In the genomic region with DNA sequence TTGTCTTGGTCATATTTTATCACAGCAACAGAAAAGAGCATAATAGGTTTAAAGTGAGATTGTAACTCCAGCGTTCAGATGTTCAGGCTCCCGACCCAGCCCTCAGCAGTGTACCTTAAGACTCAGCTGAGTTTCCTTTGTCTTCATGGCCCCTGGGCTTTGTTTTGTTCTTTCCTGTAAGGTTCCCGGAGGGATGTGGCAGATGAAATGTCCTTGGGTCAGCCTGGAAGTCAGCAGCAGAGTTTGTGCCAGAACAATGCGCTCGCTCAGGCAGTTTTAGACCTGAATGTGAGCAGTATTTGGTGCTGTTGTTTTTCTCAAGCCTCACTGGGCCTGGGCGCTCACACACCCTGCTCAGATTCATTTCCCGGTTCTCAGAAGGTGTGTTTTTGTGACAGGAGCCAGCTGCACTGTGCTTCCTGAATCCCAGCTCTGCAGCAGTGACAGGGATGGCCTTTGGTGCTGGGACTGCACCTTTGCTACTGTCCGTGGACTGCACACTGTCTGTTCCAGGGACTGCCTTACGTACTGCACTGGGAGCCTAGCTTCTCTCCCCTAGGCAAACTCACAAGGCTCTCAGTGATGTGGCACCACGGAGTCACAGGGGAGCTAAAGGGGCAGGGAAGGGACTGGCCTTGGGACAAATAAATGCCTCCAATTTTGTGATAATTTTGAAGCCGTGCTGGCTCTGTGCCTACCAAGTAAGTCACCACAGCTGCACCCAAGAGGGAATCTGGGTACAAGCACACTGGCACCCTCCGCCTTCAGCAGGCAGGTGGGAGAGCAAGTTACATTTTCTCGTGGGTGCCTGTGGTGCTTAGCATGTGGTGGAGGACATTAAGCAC, we compare ENCODE assay signal across 9 mouse cellular contexts. TPM values are rescaled to one million over a fixed set of nuclear protein-coding genes. Genes with fewer than 3 reads are reported as not detected.
A peak's percentile ranks its signal among the peaks of the same experiment; 100 is the strongest.
DNase-seq lines count a peak whose midpoint lies in the region; ATAC-seq and TF ChIP-seq lines count a peak whose summit lies in the region.
"Had no signal": no experiment of that assay in that cellular context is flagged by ENCODE, and none has a peak within 500 bp of the region (broad histone marks: within the 10 kb centered on the region; RNA-seq: fewer than 3 reads in every experiment).

No protein-coding gene starts in this region.

- peak; percentile 87 for DNase-seq in midbrain, embryonic 11.5 days (ENCODE audit: low spot score, missing footprints)
- DNase-seq in midbrain, postnatal 0 days (ENCODE audit: low spot score) = no peak
- DNase-seq in frontal cortex, postnatal 10 days (ENCODE audit: low spot score in 2 of 2) = no peak
- DNase-seq in right cerebral cortex, postnatal 4 days = no peak

- peak overlapping the region; percentile 33; the same call in 1 of the 2 replicates for H3K9ac ChIP-seq in midbrain, embryonic 11.5 days (ENCODE audit: low read length)
- no peak overlapping the region for H3K9ac ChIP-seq in midbrain, postnatal 0 days (replicated peaks; ENCODE audit: low read length, poor library complexity, severe bottlenecking)
- H3K9ac ChIP-seq in hindbrain, embryonic 16.5 days (ENCODE audit: low read depth, low read length) = no peak overlapping the region
- H3K9ac ChIP-seq in stomach, embryonic 14.5 days (replicated peaks; ENCODE audit: low read depth, low read length) = no peak overlapping the region
- H3K9ac ChIP-seq: midbrain, embryonic 15.5 days had no signal

- WGBS in midbrain, embryonic 11.5 days = 39% methylated on average over 13 of the region's 13 CpGs
- 44% methylated on average over 13 of the region's 13 CpGs for WGBS in midbrain, postnatal 0 days
- WGBS in hindbrain, embryonic 16.5 days = 39% methylated on average over 13 of the region's 13 CpGs
- 54% methylated on average over 13 of the region's 13 CpGs for WGBS in stomach, embryonic 14.5 days

- no peak for TF ChIP-seq CTCF in midbrain, postnatal 0 days (IDR thresholded peaks at IDR 0.05)

- no peak overlapping the region for H3K4me3 ChIP-seq in midbrain, embryonic 11.5 days (ENCODE audit: low read depth, low read length)
- no peak overlapping the region for H3K4me3 ChIP-seq in midbrain, postnatal 0 days (ENCODE audit: low read depth, low read length)
- H3K4me3 ChIP-seq in brown adipose tissue, adult 24 weeks (ENCODE audit: insufficient read depth, low read depth, low read length) = no peak overlapping the region
- no peak overlapping the region for H3K4me3 ChIP-seq in hindbrain, embryonic 16.5 days (ENCODE audit: low read length)
- H3K4me3 ChIP-seq in stomach, embryonic 14.5 days (ENCODE audit: low read depth, low read length) = no peak overlapping the region
- H3K4me3 ChIP-seq: midbrain, embryonic 15.5 days had no signal

- H3K27ac ChIP-seq in midbrain, embryonic 11.5 days (ENCODE audit: low read depth, low read length) = no peak overlapping the region; the same call in 1 of the 2 replicates
- H3K27ac ChIP-seq in midbrain, postnatal 0 days (ENCODE audit: low read depth, low read length) = no peak overlapping the region
- peak overlapping the region; percentile 25 for H3K27ac ChIP-seq in brown adipose tissue, adult 24 weeks (replicated peaks; ENCODE audit: low read depth, low read length)
- H3K27ac ChIP-seq in hindbrain, embryonic 16.5 days (ENCODE audit: low read depth, low read length) = peak overlapping the region; percentile 8; the same call in 1 of the 2 replicates
- H3K27ac ChIP-seq in stomach, embryonic 14.5 days (ENCODE audit: low read length) = peak overlapping the region; percentile 58
- H3K27ac ChIP-seq: midbrain, embryonic 15.5 days had no signal

- no peaks in the 10 kb centered on the region for H3K9me3 ChIP-seq in midbrain, embryonic 11.5 days (ENCODE audit: control insufficient read depth, low read length)
- no peaks in the 10 kb centered on the region for H3K9me3 ChIP-seq in midbrain, postnatal 0 days (ENCODE audit: low read length)
- no peaks in the 10 kb centered on the region for H3K9me3 ChIP-seq in hindbrain, embryonic 16.5 days (ENCODE audit: control insufficient read depth, low read length)
- no peaks in the 10 kb centered on the region for H3K9me3 ChIP-seq in stomach, embryonic 14.5 days (ENCODE audit: control insufficient read depth, low read depth, low read length)
- H3K9me3 ChIP-seq: midbrain, embryonic 15.5 days had no signal

- peaks cover 6% of the 10 kb centered on the region for H3K4me1 ChIP-seq in midbrain, embryonic 11.5 days (ENCODE audit: control insufficient read depth, insufficient read depth, low read length)
- peaks cover 3% of the 10 kb centered on the region; the same call in 1 of the 2 replicates for H3K4me1 ChIP-seq in midbrain, postnatal 0 days (ENCODE audit: insufficient read depth, low read length)
- peaks cover 37% of the 10 kb centered on the region for H3K4me1 ChIP-seq in brown adipose tissue, adult 24 weeks (ENCODE audit: control insufficient read depth, insufficient read depth, insufficient read length, low read length)
- H3K4me1 ChIP-seq in hindbrain, embryonic 16.5 days (ENCODE audit: control insufficient read depth, insufficient read depth, low read depth, low read length) = peaks cover 5% of the 10 kb centered on the region; the same call in 1 of the 2 replicates
- peaks cover 9% of the 10 kb centered on the region for H3K4me1 ChIP-seq in stomach, embryonic 14.5 days (ENCODE audit: control insufficient read depth, insufficient read depth, low read length)

- no peak overlapping the region for H3K4me2 ChIP-seq in midbrain, embryonic 11.5 days
- no peak overlapping the region for H3K4me2 ChIP-seq in midbrain, postnatal 0 days (ENCODE audit: low read depth, low read length, poor library complexity, severe bottlenecking)
- no peak overlapping the region for H3K4me2 ChIP-seq in hindbrain, embryonic 16.5 days (ENCODE audit: low read length)
- H3K4me2 ChIP-seq in stomach, embryonic 14.5 days (replicated peaks; ENCODE audit: low read depth, low read length) = no peak overlapping the region
- H3K4me2 ChIP-seq: midbrain, embryonic 15.5 days had no signal

- no peaks in the 10 kb centered on the region for H3K36me3 ChIP-seq in midbrain, embryonic 11.5 days (ENCODE audit: control insufficient read depth, insufficient read depth, low read length)
- no peaks in the 10 kb centered on the region for H3K36me3 ChIP-seq in midbrain, postnatal 0 days (ENCODE audit: insufficient read depth, low read length)
- no peaks in the 10 kb centered on the region for H3K36me3 ChIP-seq in hindbrain, embryonic 16.5 days (ENCODE audit: control insufficient read depth, insufficient read depth, low read length)
- H3K36me3 ChIP-seq in stomach, embryonic 14.5 days (ENCODE audit: control insufficient read depth, insufficient read depth, low read length) = no peaks in the 10 kb centered on the region
- H3K36me3 ChIP-seq: midbrain, embryonic 15.5 days had no signal

- H3K27me3 ChIP-seq in midbrain, embryonic 11.5 days (ENCODE audit: control insufficient read depth, insufficient read depth, low read length) = no peaks in the 10 kb centered on the region
- H3K27me3 ChIP-seq in midbrain, postnatal 0 days (ENCODE audit: insufficient read depth, low read length) = no peaks in the 10 kb centered on the region
- no peaks in the 10 kb centered on the region for H3K27me3 ChIP-seq in hindbrain, embryonic 16.5 days (replicated peaks; ENCODE audit: control insufficient read depth, insufficient read depth, low read length)
- H3K27me3 ChIP-seq in stomach, embryonic 14.5 days (ENCODE audit: control insufficient read depth, insufficient read depth, low read length) = no peaks in the 10 kb centered on the region
- H3K27me3 ChIP-seq: midbrain, embryonic 15.5 days had no signal

- no peak for ATAC-seq in midbrain, embryonic 11.5 days (ENCODE audit: low FRiP score)
- ATAC-seq in midbrain, postnatal 0 days (ENCODE audit: low FRiP score) = no peak
- ATAC-seq in hindbrain, embryonic 16.5 days = no peak
- ATAC-seq in stomach, embryonic 14.5 days (ENCODE audit: insufficient number of reproducible peaks, insufficient read depth, low FRiP score, low read depth) = no peak
- ATAC-seq: activated CD4-positive, CD25-positive, alpha-beta regulatory T cell, adult 4 months; midbrain, embryonic 15.5 days had no signal

RNA-seq across cellular contexts. Expression of a gene that starts 9.1 kb away (rescaled TPM):
- polyA plus RNA-seq in midbrain, embryonic 11.5 days (2014; fragmentation: Nextera tagmentation; extraction: Ambion mirVana) = 17.6 and 18.3 TPM in 2 replicates
- total RNA-seq in midbrain, postnatal 0 days (2014; rRNA removed) = 12.6 and 14.2 TPM in 2 replicates
- 4.3 and 5.3 TPM in 2 replicates for polyA plus RNA-seq in midbrain, postnatal 0 days (2015; fragmentation: Nextera tagmentation; extraction: Ambion mirVana)
- 14.7 and 18.6 TPM in 2 replicates for polyA plus RNA-seq in brown adipose tissue, adult 24 weeks (2012; ENCODE audit: insufficient read depth, insufficient read length, missing spikeins)
- 8.8 and 8.9 TPM in 2 replicates for polyA plus RNA-seq in hindbrain, embryonic 16.5 days (2015; fragmentation: Nextera tagmentation; extraction: Ambion mirVana)
- 48.4 and 48.6 TPM in 2 replicates for polyA plus RNA-seq in stomach, embryonic 14.5 days (2014; fragmentation: Nextera tagmentation; extraction: Ambion mirVana)

Comparison
In these comparisons a context has a peak if more than half of its experiments do, and no peak if none do; other contexts are left out.
1. H3K27ac ChIP-seq: peak in brown adipose tissue, adult 24 weeks (single experiment), hindbrain, embryonic 16.5 days (single experiment) and stomach, embryonic 14.5 days (single experiment); none in midbrain, embryonic 11.5 days (single experiment) and midbrain, postnatal 0 days (single experiment).